Mouse (Mus musculus) embryonic facial prominence, embryonic 10.5 days (tissue): ENCODE data around the gene Nrgn. TPM values are rescaled to one million over a fixed set of nuclear protein-coding genes. Genes with fewer than 3 reads are reported as not detected.

Experiments
- DNase-seq: peaks from one replicate; pipeline ENCODE4 v3.0.0-alpha.2; 2017; ENCODE audit warnings: low spot score
- H3K27ac ChIP-seq: fragments of 300-500 bp; sonication (generic); replicated peaks from 2 replicates; pipeline ENCODE4 v1.5.1; 2016; ENCODE audit warnings: mild to moderate bottlenecking
- H3K27me3 ChIP-seq: fragments of 300-500 bp; sonication (generic); replicated peaks from 2 replicates; pipeline ENCODE4 v1.6.1; 2016; ENCODE audit warnings: low read depth, mild to moderate bottlenecking; ENCODE audit not compliant: poor library complexity, severe bottlenecking
- H3K36me3 ChIP-seq: fragments of 300-500 bp; sonication (generic); replicated peaks from 2 replicates; pipeline ENCODE4 v1.6.1; 2016; ENCODE audit warnings: mild to moderate bottlenecking, moderate library complexity
- H3K4me1 ChIP-seq: fragments of 300-500 bp; sonication (generic); 2 replicates; pipeline ENCODE4 v1.6.1; 2016
- H3K4me3 ChIP-seq: fragments of 300-500 bp; sonication (generic); 2 replicates; pipeline ENCODE4 v1.5.1; 2016; ENCODE audit warnings: mild to moderate bottlenecking, moderate library complexity
- H3K9me3 ChIP-seq: fragments of 300-500 bp; sonication (generic); 2 replicates; pipeline ENCODE4 v1.6.1; 2016; ENCODE audit warnings: mild to moderate bottlenecking
- WGBS: fragments of 180-500 bp; shearing (Covaris S2); methylation state at CpG from one replicate; pipeline ENCODE4 v1.1.7; 2016; 5-methylcytosine and 5-hydroxymethylcytosine counted together
- polyA plus RNA-seq: library from polyadenylated mRNA; unstranded; fragments of >200 nt; fragmentation: Nextera tagmentation; extraction: Ambion mirVana; gene quantifications from 2 replicates; pipeline ENCODE4 v1.2.1, GENCODE M21; 2016

Gene Nrgn
- polyA plus RNA-seq, 1 experiment from 2014 or later = 1.0 TPM

GRCm38 (mm10) chr9:37512097-37512496 lies 40.6 kb downstream of the Nrgn start:
- H3K9me3 ChIP-seq = no peaks in the 10 kb centered on the region
- peaks cover 13% of the 10 kb centered on the region; the same call in 1 of the 2 replicates for H3K36me3 ChIP-seq
- no peak for DNase-seq
- no peak overlapping the region for H3K4me3 ChIP-seq
- no peak overlapping the region for H3K27ac ChIP-seq
- H3K4me1 ChIP-seq = no peaks in the 10 kb centered on the region
- H3K27me3 ChIP-seq = no peaks in the 10 kb centered on the region
- whole genome bisulfite sequencing = 93% methylated on average over 2 of the region's 2 CpGs

- DNase-seq = no peak
- WGBS = 94% methylated on average over 1 of the region's 1 CpGs
Measured at GRCm38 (mm10) chr9:37506023-37506422, 46.7 kb downstream of the Nrgn start.

GRCm38 (mm10) chr9:37504348-37504747 lies 48.4 kb downstream of the Nrgn start:
- no peak overlapping the region for H3K27ac ChIP-seq
- H3K4me1 ChIP-seq = no peaks in the 10 kb centered on the region
- H3K27me3 ChIP-seq = no peaks in the 10 kb centered on the region
- peaks cover 27% of the 10 kb centered on the region for H3K36me3 ChIP-seq
- H3K4me3 ChIP-seq = no peak overlapping the region
- no peak for DNase-seq
- H3K9me3 ChIP-seq = no peaks in the 10 kb centered on the region

More at GRCm38 (mm10) chr9:37506023-37506422, 46.7 kb downstream of the Nrgn start:
- Histone ChIP-seq H3K4me1 (no peaks in the 10 kb centered on the region), H3K36me3 (peaks cover 18% of the 10 kb centered on the region), H3K4me3 (no peak overlapping the region), H3K27me3 (no peaks in the 10 kb centered on the region), H3K9me3 (no peaks in the 10 kb centered on the region), H3K27ac (no peak overlapping the region)

GRCm38 (mm10) chr9:37501170-37501569 lies 51.5 kb downstream of the Nrgn start:
- Histone ChIP-seq H3K27ac (no peak overlapping the region), H3K4me3 (no peak overlapping the region), H3K9me3 (no peaks in the 10 kb centered on the region), H3K4me1 (no peaks in the 10 kb centered on the region), H3K36me3 (peaks cover 22% of the 10 kb centered on the region), H3K27me3 (no peaks in the 10 kb centered on the region)
- WGBS = 92% methylated on average over 1 of the region's 1 CpGs
- DNase-seq = no peak

- no peak overlapping the region for H3K4me3 ChIP-seq
- WGBS = 79% methylated on average over 3 of the region's 3 CpGs
Measured at GRCm38 (mm10) chr9:37500201-37500600, 52.5 kb downstream of the Nrgn start.

GRCm38 (mm10) chr9:37496325-37496724 lies 56.4 kb downstream of the Nrgn start:
- Histone ChIP-seq H3K9me3 (no peaks in the 10 kb centered on the region), H3K27me3 (no peaks in the 10 kb centered on the region), H3K27ac (no peak overlapping the region), H3K4me3 (no peak overlapping the region), H3K36me3 (peaks cover 48% of the 10 kb centered on the region), H3K4me1 (peaks cover 1% of the 10 kb centered on the region; the same call in 1 of the 2 replicates)
- no peak for DNase-seq

More at GRCm38 (mm10) chr9:37500201-37500600, 52.5 kb downstream of the Nrgn start:
- DNase-seq = no peak
- Histone ChIP-seq H3K9me3 (no peaks in the 10 kb centered on the region), H3K36me3 (peaks cover 26% of the 10 kb centered on the region), H3K27ac (no peak overlapping the region), H3K4me1 (no peaks in the 10 kb centered on the region), H3K27me3 (no peaks in the 10 kb centered on the region)

- no peaks in the 10 kb centered on the region for H3K9me3 ChIP-seq
- H3K4me3 ChIP-seq = no peak overlapping the region
- no peaks in the 10 kb centered on the region for H3K27me3 ChIP-seq
- DNase-seq = no peak
- H3K27ac ChIP-seq = no peak overlapping the region
- H3K4me1 ChIP-seq = peaks cover 6% of the 10 kb centered on the region
- peaks cover 48% of the 10 kb centered on the region for H3K36me3 ChIP-seq
- 75% methylated on average over 3 of the region's 3 CpGs for WGBS
Measured at GRCm38 (mm10) chr9:37495761-37496160, 56.9 kb downstream of the Nrgn start.

Other genes starting within 250 kb of the Nrgn start
- gene Ccdc15, start 204.5 kb downstream of the Nrgn start, polyA plus RNA-seq = 10.2 and 10.3 TPM in 2 replicates
- gene Hepacam, start 185.6 kb downstream of the Nrgn start, polyA plus RNA-seq = 0.05 TPM in 2 replicates
- 6.6 and 6.8 TPM in 2 replicates for gene Robo4, start 151.0 kb downstream of the Nrgn start, polyA plus RNA-seq
- 4.1 and 9.4 TPM in 2 replicates for gene Robo3, start 119.7 kb downstream of the Nrgn start, polyA plus RNA-seq
- 34.4 and 36.7 TPM in 2 replicates for gene Msantd2, start 63.6 kb downstream of the Nrgn start, polyA plus RNA-seq
- gene Esam, start 24.8 kb downstream of the Nrgn start, polyA plus RNA-seq = 27.0 and 27.5 TPM in 2 replicates
- 0.59 and 0.78 TPM in 2 replicates for gene Vsig2, start 13.6 kb downstream of the Nrgn start, polyA plus RNA-seq
- gene Siae, start 2.8 kb upstream of the Nrgn start, polyA plus RNA-seq = 3.7 and 4.8 TPM in 2 replicates
- gene Spa17, start 60.8 kb upstream of the Nrgn start, polyA plus RNA-seq = 8.0 and 9.2 TPM in 2 replicates
- 128 and 129 TPM in 2 replicates for gene Tbrg1, start 104.4 kb upstream of the Nrgn start, polyA plus RNA-seq
- gene Panx3, start 116.3 kb upstream of the Nrgn start, polyA plus RNA-seq = 0.09 TPM in 1 of 2 replicates, not detected in the other
- gene Olfr160, start 163.3 kb upstream of the Nrgn start, polyA plus RNA-seq = not detected in 2 replicates
- not detected in 2 replicates for gene Olfr874, start 192.2 kb upstream of the Nrgn start, polyA plus RNA-seq
- not detected in 2 replicates for gene Olfr875, start 219.0 kb upstream of the Nrgn start, polyA plus RNA-seq